Mouse (Mus musculus) kidney, adult 2 months (tissue): Measurements from ENCODE around the gene Phrf1.

Experiments
- CTCF ChIP-seq: fragments of 200-500 bp; conservative IDR thresholded peaks from 2 replicates; pipeline ENCODE4 v1.5.1; 2011; ENCODE audit warnings: low read depth, mild to moderate bottlenecking, control low read depth, low read length, moderate library complexity, mixed read lengths; ENCODE audit not compliant: insufficient read depth, insufficient read length
- POLR2A ChIP-seq: fragments of 200-500 bp; IDR thresholded peaks from one replicate; pipeline ENCODE4 v1.6.1; 2011; ENCODE audit warnings: low read depth, low read length, control low read depth

DNA sequence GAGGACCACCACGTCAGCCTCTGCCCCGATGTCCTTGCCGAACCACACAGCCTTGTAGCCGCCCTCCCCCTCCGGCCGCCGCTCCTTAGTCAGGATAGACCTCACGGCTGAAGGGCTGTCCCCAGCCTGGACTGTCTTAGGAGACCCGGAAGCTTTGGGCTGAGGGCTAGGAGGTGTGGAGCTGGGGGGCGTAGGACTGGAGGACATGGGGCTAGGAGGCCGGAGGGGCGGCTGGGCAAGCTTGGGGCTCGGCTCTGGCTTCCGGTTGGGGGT lies 40.6 kb downstream of the Phrf1 start:
- TF ChIP-seq CTCF (no peak), POLR2A (no peak)
